Mouse (Mus musculus) lung, embryonic 15.5 days (tissue): ENCODE measurements around the gene Fgfr2. TPM values are rescaled to one million over a fixed set of nuclear protein-coding genes. Genes with fewer than 3 reads are reported as not detected.

Source experiments
- ATAC-seq: fragments of 200-750 bp; cut with Nextera tagmentation; 2 replicates; pipeline ENCODE4 v1.8.0; 2017; ENCODE audit warnings: moderate number of reproducible peaks, borderline replicate concordance; ENCODE audit not compliant: low FRiP score, low TSS enrichment; ENCODE audit errors: extremely low read depth
- H3K27ac ChIP-seq: fragments of 300-500 bp; sonication (generic); 2 replicates; pipeline ENCODE4 v1.5.1; 2015; ENCODE audit warnings: moderate library complexity, mild to moderate bottlenecking, inconsistent platforms
- H3K27me3 ChIP-seq: fragments of 300-500 bp; sonication (generic); 2 replicates; pipeline ENCODE4 v1.6.1; 2015; ENCODE audit warnings: inconsistent platforms
- H3K36me3 ChIP-seq: fragments of 300-500 bp; sonication (generic); 2 replicates; pipeline ENCODE4 v1.6.1; 2015; ENCODE audit warnings: inconsistent platforms
- H3K4me1 ChIP-seq: fragments of 300-500 bp; sonication (generic); 2 replicates; pipeline ENCODE4 v1.6.1; 2015; ENCODE audit warnings: inconsistent platforms
- H3K4me2 ChIP-seq: fragments of 300-500 bp; sonication (generic); 2 replicates; pipeline ENCODE4 v1.6.1; 2015; ENCODE audit warnings: inconsistent platforms, mild to moderate bottlenecking, moderate library complexity
- H3K4me3 ChIP-seq: fragments of 300-500 bp; sonication (generic); 2 replicates; pipeline ENCODE4 v1.5.1; 2015; ENCODE audit warnings: mild to moderate bottlenecking, inconsistent platforms
- H3K9ac ChIP-seq: fragments of 300-500 bp; sonication (generic); 2 replicates; pipeline ENCODE4 v1.6.1; 2015; ENCODE audit warnings: inconsistent platforms
- H3K9me3 ChIP-seq: fragments of 300-500 bp; sonication (generic); 2 replicates; pipeline ENCODE4 v1.6.1; 2016; ENCODE audit warnings: inconsistent platforms
- WGBS: fragments of 180-500 bp; shearing (Covaris S2); methylation state at CpG from one replicate; pipeline ENCODE4 v1.1.7; 2015; 5-methylcytosine and 5-hydroxymethylcytosine counted together
- polyA plus RNA-seq: library from polyadenylated mRNA; unstranded; fragments of >200 nt; fragmentation: Nextera tagmentation; extraction: Ambion mirVana; gene quantifications from 2 replicates; pipeline ENCODE4 v1.2.1, GENCODE M21; 2015

The Fgfr2 gene
- polyA plus RNA-seq, 1 experiment from 2014 or later: 160 TPM

DNA sequence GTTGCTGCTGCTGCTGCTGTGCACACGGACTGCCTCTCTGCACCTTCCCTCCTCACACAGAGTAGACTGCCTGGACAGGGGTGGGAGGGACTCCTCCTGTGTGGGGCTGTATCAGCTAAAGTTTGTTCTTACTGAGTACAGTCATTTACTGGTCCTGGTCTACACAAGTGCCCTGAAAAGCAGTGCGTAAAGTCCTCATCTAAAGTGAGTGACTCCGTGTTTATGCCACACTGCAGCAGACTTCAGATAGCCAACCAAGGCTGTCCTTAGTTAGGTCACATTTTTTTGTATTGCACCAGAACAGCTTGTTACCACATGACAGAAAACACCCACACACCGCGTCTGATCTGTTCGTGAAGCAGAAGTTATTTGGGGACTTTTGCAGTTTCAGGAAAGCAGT is 2230.2 kb downstream of the Fgfr2 start:
- H3K27ac ChIP-seq: no peak overlapping the region
- no peaks in the 10 kb centered on the region for H3K27me3 ChIP-seq
- no peaks in the 10 kb centered on the region for H3K9me3 ChIP-seq
- H3K4me3 ChIP-seq: no peak overlapping the region
- H3K4me1 ChIP-seq: no peaks in the 10 kb centered on the region
- no peak overlapping the region for H3K4me2 ChIP-seq
- 81% methylated on average over 6 of the region's 6 CpGs for WGBS
- H3K9ac ChIP-seq: no peak overlapping the region
- H3K36me3 ChIP-seq: peaks cover 34% of the 10 kb centered on the region
- no peak for ATAC-seq

- no peak overlapping the region for H3K4me2 ChIP-seq
- no peaks in the 10 kb centered on the region for H3K9me3 ChIP-seq
- H3K9ac ChIP-seq: no peak overlapping the region
- no peaks in the 10 kb centered on the region for H3K27me3 ChIP-seq
- WGBS: 20% methylated on average over 2 of the region's 2 CpGs
- no peak for ATAC-seq
- H3K36me3 ChIP-seq: peaks cover 23% of the 10 kb centered on the region
- no peak overlapping the region for H3K27ac ChIP-seq
- no peak overlapping the region for H3K4me3 ChIP-seq
- H3K4me1 ChIP-seq: no peaks in the 10 kb centered on the region
Measured at GRCm38 (mm10) chr7:130890871-130891270, 2232.3 kb downstream of the Fgfr2 start.

- Histone ChIP-seq H3K4me2 (no peak overlapping the region), H3K4me1 (no peaks in the 10 kb centered on the region), H3K9ac (no peak overlapping the region), H3K27me3 (no peaks in the 10 kb centered on the region), H3K27ac (no peak overlapping the region), H3K9me3 (no peaks in the 10 kb centered on the region), H3K36me3 (peaks cover 39% of the 10 kb centered on the region), H3K4me3 (no peak overlapping the region)
- WGBS: 45% methylated on average over 3 of the region's 3 CpGs
- ATAC-seq: no peak
Measured at GRCm38 (mm10) chr7:130887946-130888345, 2235.2 kb downstream of the Fgfr2 start.

- ATAC-seq: no peak
- 65% methylated on average over 3 of the region's 3 CpGs for WGBS
- H3K4me3 ChIP-seq: no peak overlapping the region
- H3K27me3 ChIP-seq: no peaks in the 10 kb centered on the region
- no peak overlapping the region for H3K9ac ChIP-seq
- no peak overlapping the region for H3K27ac ChIP-seq
- H3K4me1 ChIP-seq: no peaks in the 10 kb centered on the region
- H3K36me3 ChIP-seq: peaks cover 29% of the 10 kb centered on the region; the same call in 1 of the 2 replicates
- no peak overlapping the region for H3K4me2 ChIP-seq
- no peaks in the 10 kb centered on the region for H3K9me3 ChIP-seq
Measured at GRCm38 (mm10) chr7:130886246-130886645, 2236.9 kb downstream of the Fgfr2 start.

DNA sequence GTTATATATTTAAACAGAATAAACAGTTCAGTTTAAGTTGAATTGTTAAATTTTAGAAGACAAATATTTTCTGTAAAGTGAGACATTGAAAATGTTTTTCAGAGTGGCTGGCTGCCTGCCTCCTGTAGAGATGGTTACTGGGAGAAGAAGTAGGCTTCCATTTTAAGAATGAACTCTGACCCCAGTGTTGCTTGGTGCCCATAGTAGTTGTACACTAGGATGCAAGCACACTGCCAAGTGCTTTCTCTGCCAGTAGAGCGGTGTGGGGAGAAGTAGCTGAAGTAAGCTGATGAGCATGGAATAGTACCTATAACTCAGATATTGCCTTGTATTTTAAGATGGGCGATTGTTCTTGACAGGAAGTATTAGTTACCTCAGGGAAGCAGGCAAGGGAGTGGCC is 2239.0 kb downstream of the Fgfr2 start:
- 90% methylated on average over 2 of the region's 2 CpGs for WGBS
- Histone ChIP-seq H3K9me3 (no peaks in the 10 kb centered on the region), H3K36me3 (peaks cover 36% of the 10 kb centered on the region; the same call in 1 of the 2 replicates), H3K4me3 (no peak overlapping the region), H3K9ac (no peak overlapping the region), H3K4me1 (no peaks in the 10 kb centered on the region), H3K27me3 (no peaks in the 10 kb centered on the region), H3K4me2 (no peak overlapping the region), H3K27ac (no peak overlapping the region)
- ATAC-seq: no peak

GRCm38 (mm10) chr7:130867256-130867655 is 2255.9 kb downstream of the Fgfr2 start:
- no peak for ATAC-seq
- Histone ChIP-seq H3K4me1 (peaks cover 37% of the 10 kb centered on the region), H3K4me2 (peak overlapping the region; percentile 55), H3K27ac (no peak overlapping the region; the same call in 1 of the 2 replicates), H3K9me3 (no peaks in the 10 kb centered on the region), H3K27me3 (no peaks in the 10 kb centered on the region), H3K36me3 (no peaks in the 10 kb centered on the region), H3K9ac (no peak overlapping the region), H3K4me3 (peak overlapping the region; percentile 24)
- WGBS: 44% methylated on average over 3 of the region's 3 CpGs

DNA sequence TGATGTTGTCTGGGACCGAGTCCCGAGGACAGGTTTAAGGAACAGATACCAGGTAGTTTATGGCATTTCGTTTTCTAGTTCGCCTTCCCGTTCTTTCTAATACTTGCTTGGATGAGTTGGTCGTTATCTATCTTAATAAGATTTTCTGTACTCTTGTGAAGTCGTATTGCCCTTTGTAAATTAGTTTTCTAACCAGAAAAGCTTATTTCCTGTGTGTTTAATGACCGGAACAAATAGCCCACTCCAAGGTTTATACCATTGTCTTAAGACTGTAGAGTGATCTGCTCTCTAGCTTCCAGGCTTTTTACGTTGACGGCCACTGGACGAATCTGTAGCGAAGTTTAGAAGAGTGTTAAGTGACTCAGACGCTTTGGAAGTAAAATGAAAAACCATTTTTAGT is 2256.5 kb downstream of the Fgfr2 start:
- WGBS: 2% methylated on average over 13 of the region's 13 CpGs

GRCm38 (mm10) chr7:130865613-130866591 is 2257.2 kb downstream of the Fgfr2 start, which contains the start of gene Plekha1:
Plekha1 (plus strand) TSS chr7:130865756.
- Histone ChIP-seq H3K4me3 (peak within 1 kb of the TSS; percentile 67), H3K9ac (peak within 1 kb of the TSS; percentile 68), H3K27me3 (no peaks in the 10 kb centered on the region), H3K4me1 (peaks cover 46% of the 10 kb centered on the region), H3K27ac (peak within 1 kb of the TSS; percentile 74), H3K4me2 (peak within 1 kb of the TSS; percentile 55), H3K9me3 (no peaks in the 10 kb centered on the region), H3K36me3 (no peaks in the 10 kb centered on the region)
- peak; percentile 98 for ATAC-seq
- WGBS: under 1% methylated on average over 97 of the region's 114 CpGs

More for the DNA sequence above, 2256.5 kb downstream of the Fgfr2 start:
- H3K4me3 ChIP-seq: peak overlapping the region; percentile 67
- H3K9ac ChIP-seq: peak overlapping the region; percentile 68
- peak overlapping the region; percentile 55 for H3K4me2 ChIP-seq
- H3K4me1 ChIP-seq: peaks cover 42% of the 10 kb centered on the region
- H3K9me3 ChIP-seq: no peaks in the 10 kb centered on the region
- no peaks in the 10 kb centered on the region for H3K27me3 ChIP-seq
- ATAC-seq: no peak
- no peaks in the 10 kb centered on the region for H3K36me3 ChIP-seq
- H3K27ac ChIP-seq: peak overlapping the region; percentile 74

GRCm38 (mm10) chr7:130864711-130865110 is 2258.4 kb downstream of the Fgfr2 start:
- Histone ChIP-seq H3K9me3 (no peaks in the 10 kb centered on the region), H3K27me3 (no peaks in the 10 kb centered on the region), H3K4me1 (peaks cover 40% of the 10 kb centered on the region), H3K4me2 (no peak overlapping the region), H3K36me3 (no peaks in the 10 kb centered on the region), H3K9ac (no peak overlapping the region), H3K4me3 (no peak overlapping the region), H3K27ac (no peak overlapping the region)
- whole genome bisulfite sequencing: 60% methylated on average over 7 of the region's 7 CpGs
- ATAC-seq: no peak

- Histone ChIP-seq H3K4me2 (no peak overlapping the region), H3K4me1 (peaks cover 45% of the 10 kb centered on the region), H3K36me3 (no peaks in the 10 kb centered on the region), H3K9me3 (no peaks in the 10 kb centered on the region), H3K27ac (no peak overlapping the region), H3K27me3 (no peaks in the 10 kb centered on the region), H3K9ac (no peak overlapping the region), H3K4me3 (no peak overlapping the region)
- WGBS: 38% methylated on average over 1 of the region's 1 CpGs
- ATAC-seq: no peak
Measured at GRCm38 (mm10) chr7:130862501-130862900, 2260.6 kb downstream of the Fgfr2 start.

GRCm38 (mm10) chr7:130860721-130861142 is 2262.4 kb downstream of the Fgfr2 start:
- H3K4me2 ChIP-seq: no peak overlapping the region
- peak overlapping the region; percentile 60 for H3K27ac ChIP-seq
- H3K36me3 ChIP-seq: no peaks in the 10 kb centered on the region
- peaks cover 41% of the 10 kb centered on the region for H3K4me1 ChIP-seq
- H3K9me3 ChIP-seq: no peaks in the 10 kb centered on the region
- H3K9ac ChIP-seq: no peak overlapping the region
- 43% methylated on average over 11 of the region's 11 CpGs for WGBS
- ATAC-seq: no peak
- H3K27me3 ChIP-seq: no peaks in the 10 kb centered on the region
- no peak overlapping the region for H3K4me3 ChIP-seq

- Histone ChIP-seq H3K9me3 (no peaks in the 10 kb centered on the region), H3K4me3 (no peak overlapping the region), H3K9ac (no peak overlapping the region), H3K27me3 (no peaks in the 10 kb centered on the region), H3K4me2 (no peak overlapping the region), H3K4me1 (peaks cover 47% of the 10 kb centered on the region), H3K27ac (no peak overlapping the region), H3K36me3 (no peaks in the 10 kb centered on the region)
- WGBS: 44% methylated on average over 4 of the region's 5 CpGs
- ATAC-seq: no peak
Measured at GRCm38 (mm10) chr7:130859926-130860325, 2263.2 kb downstream of the Fgfr2 start.
